Mouse (Mus musculus): ENCODE results near the gene Gm49450.
"Not testable (repeated sequence)": the region's sequence is repeated elsewhere in the genome, so short reads cannot be mapped to it uniquely, and the experiment has no call there.

Gene Gm49450

DNA sequence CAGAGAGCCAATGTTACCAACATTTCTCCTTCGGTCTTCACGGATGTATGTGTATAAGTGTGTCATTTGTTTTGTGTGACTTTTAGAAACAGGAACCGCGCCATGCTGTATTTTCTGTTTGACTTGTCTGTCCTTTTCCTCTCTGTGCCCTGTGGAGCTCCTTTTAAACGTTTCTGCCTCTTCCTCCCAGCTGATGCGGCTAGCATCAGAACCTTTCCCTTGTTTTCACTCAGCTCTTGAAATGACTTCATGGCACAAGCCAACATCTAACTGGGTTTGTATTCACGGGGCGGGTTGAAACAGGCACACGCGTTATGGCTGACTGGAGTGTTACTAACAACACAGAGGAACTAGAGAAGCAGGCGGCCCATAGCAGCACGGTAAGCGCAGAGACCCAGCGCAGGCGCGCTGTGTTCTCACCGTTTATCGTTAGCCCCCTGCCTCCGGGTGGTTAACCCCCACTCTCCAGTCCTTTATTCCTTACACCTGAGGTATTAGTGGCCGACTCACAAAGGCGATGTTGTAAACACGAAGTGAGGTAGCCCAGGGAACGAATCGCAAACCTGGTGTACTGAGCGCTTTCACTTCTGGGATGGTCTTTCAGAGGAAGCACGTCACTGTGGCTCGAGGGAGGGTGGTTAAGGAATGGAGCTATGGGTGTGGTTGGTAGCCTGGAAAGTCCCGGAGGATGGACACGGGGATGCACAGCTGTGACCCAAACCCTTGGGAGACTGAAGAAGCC is 32.1 kb upstream of the Gm49450 start:
- DNase-seq (ENCODE audit: low spot score): peak; percentile 81

DNA sequence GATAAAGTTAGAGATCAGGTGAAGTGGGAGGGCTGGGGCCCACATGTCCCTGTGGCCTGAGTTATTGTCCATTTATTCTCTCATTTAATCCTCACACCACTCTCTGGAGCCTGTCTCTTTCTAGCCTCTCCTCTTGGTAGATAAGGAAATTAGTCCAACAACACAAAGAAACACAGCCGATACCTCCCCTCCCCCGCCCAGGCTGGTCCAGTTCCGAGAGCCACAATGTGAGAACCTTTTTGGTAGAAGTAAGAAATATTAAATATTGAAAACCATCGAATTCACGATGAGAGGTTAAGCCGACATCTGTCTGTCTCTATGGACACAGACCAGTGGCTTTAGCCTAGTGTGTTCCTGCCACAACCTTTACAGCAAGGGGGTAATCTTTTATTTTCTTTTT is 31.3 kb upstream of the Gm49450 start:
- no peak for DNase-seq (ENCODE audit: low spot score)

DNA sequence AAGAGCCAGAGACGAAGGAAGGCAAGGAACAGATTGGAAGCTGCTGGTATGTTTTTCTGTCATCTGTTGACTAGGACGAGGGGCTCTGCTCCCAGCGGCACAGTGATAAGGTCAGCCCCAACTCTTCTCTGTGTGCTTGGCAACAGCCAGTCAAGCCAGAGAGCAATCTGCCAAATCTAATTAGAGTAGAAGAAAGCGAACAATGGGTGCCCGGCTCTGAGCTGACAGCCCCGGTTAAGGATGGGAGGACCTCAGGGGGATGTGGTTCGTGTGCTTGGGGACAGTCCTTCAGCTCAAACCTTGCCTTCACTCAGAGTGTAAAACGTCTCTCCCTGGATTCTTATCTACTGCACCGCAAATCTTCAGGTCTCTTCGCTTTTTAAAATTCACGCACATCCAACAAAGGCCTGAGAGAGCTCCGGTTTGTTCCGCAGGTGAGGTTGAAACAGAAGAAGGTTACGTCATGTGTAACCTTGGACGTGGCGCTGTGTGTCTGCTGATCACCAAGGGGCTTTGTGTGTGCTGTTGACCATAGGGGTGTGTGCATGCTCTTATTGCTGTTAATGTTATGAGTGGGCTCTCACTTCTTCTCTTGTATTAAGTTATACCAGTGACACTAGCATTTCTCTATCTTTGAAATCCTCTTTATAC is 30.2 kb upstream of the Gm49450 start:
- DNase-seq (ENCODE audit: low spot score): no peak

DNA sequence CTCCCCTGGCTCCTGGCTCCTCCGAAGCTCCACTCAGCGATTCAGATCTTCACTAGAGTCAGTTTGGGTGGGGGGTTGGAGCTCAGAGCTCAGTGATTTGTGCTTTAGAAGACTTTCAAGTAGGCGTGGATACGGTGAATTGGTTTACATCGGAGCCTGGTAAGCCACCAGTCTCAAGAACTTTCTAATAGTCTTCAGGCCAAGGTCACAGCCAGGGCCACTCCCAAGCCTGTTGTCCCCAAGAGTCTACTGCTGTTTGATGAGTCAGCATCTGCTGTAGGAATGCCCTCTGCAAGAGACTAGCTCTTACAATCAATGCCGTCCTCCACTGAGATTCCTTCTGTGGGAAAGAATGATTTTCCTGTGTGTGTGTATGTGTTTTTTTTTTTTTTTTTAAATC is 28.7 kb upstream of the Gm49450 start:
- DNase-seq (ENCODE audit: low spot score): no peak

DNA sequence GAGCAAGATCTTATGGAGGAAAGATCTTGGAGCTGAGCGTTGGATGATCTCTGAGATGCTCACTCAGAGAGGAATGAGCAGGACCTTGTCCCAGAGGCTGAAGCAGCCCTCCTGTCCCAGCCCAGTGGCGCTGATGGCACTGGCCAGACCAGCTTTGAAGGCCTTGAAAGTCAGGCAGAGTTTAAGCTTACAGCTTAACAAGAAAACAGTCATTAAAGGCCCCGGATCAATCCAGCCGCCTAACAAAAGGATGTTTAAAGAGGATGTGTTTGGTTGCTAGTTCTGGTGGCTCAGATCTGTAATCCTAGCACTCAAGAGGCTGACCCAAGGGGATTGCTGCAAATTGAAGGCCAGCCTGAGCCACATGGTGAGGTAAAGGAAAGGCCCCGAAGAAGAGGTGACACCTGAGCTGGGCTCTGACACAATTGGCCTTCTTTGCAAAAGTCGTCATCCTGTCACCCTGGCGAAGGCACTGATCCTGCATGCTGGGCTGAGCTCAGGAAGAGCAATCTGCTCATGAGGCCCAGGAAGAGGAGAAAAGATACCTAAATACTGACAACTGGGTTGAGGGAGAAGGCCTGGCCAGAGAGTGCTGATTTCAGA is 26.8 kb upstream of the Gm49450 start:
- DNase-seq (ENCODE audit: low spot score): no peak

DNA sequence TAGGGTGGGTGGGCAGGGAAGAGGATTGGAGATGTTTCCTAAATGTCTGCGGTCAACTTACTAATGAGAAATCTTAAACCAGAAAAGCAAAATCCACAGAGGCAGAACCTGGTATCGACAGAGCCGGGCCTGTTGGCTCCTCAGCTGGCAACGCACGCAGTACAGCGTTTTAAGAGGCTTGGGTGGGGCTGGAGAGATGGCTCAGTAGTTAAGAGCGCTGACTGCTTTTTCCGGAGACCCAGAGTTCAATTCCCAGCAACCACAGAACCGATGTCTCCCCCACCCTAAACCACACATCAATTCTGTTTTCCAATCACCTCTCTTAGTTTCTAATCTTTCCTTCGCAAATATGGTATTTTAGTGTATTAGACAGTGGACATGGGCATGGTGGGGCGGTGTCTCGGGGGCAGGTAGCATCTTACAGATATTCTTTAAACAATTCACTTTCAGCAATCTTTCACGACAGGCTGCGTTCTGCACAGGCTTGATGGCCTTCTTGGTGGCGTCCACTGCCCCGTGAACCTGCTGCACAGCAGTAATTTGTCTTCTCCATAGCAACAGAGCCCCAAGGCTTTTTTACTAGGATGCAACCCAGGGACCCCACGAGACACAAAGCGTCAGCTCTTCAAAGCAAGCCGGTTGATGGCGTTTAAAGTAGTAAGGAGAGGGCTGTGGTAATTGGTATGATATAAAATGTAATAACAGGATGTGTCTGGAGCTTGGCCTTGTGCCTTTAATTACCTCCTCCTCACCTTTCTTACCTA is 25.2 kb upstream of the Gm49450 start:
- DNase-seq (ENCODE audit: low spot score): no peak

DNA sequence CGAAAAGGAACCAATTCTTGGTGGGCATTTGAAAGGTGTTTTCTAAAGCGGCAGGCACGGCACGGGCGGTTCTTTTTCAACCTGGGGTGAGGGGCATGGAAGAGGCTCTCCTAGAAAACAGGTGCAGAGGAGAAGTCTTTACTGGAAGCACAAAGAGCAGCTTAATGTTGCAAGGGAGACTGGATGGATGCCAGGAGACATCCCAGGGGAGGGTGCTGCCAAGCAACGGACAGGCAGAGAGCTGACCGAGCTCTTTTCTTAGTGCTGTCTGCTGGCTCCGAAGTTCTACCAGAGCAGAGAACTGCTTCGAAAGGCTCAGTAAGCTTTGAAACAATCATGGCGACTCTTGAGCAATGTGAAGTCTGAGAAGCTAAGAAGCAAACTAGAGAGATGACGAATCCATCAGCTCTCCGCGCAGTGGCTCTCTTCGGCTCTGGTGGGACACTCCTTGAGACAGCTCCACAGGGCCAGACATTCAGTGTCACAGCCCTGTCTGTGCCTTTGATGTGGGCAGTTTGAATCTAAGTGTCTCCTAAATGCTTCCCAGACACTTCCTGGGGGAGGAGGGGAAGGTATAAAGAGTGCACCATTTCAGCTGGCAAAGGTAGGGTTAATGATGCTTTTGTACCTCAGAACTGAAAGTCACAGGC is 24.5 kb upstream of the Gm49450 start:
- DNase-seq (ENCODE audit: low spot score): peak; percentile 78

DNA sequence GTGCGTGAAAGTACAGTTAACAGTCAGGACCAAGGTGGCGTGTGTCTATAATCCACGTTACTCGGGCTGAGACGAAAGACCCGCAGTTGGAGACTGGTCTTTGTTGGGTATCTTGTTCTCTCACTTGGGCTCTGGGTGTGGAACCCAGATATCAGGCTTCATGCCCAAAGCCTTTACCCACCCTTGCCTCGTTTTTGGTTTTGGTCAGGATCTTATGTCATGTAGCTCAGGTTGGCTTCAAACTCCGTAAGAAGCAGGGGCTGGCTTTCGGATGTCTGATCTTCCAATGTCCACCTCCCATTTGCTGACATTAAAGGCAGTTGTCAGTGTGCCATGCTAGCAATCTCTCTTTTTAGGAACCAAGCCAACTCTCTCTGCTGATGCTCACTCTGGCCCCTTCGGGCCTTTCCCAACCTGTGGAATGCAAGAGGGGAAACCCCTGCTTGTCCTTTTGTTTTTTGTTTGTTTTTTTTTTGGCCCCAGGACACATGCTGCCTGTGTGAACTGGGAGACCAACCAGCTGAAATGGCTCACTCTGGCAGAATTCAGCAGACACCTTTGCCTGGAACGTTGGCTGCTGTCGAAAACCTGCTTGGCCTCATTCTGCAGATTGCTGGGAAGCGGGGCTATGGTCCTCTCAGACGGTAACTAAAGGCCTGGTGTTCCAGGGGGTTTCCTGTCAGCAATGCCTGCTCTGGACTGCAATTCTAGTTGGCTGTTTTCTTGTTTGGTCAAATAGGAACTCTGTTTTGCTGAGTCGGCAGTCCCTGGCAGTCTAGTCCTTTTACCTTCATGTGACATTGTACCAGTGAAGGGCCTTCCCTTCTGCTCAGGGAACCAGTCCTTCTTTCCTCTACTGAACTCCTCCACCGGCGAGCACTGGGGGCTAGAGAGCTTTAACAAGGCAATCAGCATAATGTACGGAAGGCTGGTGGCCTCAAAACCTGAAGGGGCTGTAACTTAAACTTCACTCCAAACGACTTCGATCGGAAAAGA is 23.7 kb upstream of the Gm49450 start:
- DNase-seq (ENCODE audit: low spot score): no peak

DNA sequence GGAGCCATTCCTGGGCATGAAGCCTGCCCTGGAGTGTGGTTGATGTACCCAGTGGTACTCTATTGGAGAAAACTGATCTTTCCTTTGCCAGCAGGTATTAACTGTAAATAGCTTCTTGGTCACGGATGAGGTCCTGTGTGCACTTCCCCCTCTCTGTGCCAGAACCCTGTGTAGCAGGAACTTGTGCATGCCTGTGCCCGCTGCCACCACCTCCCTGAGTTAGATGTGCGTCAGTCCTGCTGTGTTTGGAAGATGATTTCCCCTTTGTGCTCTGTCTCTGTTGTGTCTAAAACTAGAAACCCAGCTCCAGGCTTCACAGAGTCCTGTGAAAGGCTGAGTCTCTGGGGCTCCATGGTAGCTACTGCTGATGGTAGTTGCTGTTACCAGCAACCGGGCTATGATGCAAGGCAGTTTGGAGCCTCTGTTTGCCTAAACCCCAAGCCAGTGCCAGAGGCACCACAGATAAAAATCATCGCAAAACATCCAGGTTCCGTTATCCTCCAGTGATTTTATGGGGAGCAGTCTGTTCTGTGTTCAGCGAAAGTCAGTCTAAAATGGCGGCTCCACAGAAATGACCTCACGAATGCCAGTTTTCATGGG is 19.8 kb upstream of the Gm49450 start:
- no peak for DNase-seq (ENCODE audit: low spot score)

DNA sequence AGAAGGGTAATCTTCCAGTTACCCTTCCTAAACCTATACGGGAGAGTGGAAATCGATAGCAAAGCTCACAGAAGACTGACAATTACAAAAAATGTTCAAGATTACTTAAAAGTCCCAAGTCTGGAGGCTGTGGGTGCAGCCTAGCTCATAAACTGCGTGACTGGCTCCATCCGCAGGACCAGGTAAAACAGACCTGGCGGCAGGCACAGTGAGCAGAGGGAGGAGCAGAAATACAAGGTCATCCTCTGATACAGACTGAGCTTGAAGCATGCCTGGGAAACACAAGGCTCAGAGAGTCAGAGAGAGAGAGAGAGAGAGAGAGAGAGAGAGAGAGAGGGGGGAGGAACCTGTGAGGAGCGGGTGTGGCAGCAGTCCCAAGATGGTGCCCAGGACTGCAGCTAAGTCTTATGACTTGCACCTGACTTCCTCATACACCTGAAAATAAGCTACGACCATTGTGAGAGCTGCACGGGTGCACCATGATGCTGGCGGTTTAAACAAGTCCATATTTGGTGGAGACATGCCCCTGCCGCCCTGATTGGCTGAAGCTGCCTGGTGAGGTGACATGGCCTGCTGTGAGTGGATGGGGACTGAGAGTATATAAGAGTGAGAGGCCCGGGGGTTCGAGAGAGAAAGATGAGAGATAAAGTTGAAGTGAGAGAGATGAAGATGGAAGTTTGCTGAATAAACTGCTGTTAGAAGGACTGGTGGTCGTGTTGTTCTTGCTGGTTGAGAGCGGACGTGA is 18.4 kb upstream of the Gm49450 start:
- not testable (repeated sequence) for DNase-seq (ENCODE audit: low spot score)

DNA sequence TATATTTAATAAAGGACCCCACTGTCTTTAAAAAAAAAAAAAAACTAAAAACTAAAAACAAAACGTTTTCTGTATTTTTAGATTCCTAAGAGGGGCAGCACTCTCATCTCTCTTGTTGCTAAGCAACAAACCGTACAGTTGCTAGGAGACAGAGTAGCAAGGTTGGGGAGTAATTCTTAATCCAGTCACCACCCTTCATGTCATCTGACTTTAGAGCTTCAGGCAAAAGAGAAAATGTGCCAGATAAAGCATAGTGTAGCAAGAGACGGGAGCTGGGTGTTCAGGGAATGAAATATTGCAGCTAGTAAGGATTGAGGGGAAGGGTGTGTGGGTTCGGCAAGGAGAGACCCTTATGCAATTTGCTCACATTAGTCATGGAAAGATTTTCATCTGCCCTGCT is 17.8 kb upstream of the Gm49450 start:
- DNase-seq (ENCODE audit: low spot score): peak; percentile 73

DNA sequence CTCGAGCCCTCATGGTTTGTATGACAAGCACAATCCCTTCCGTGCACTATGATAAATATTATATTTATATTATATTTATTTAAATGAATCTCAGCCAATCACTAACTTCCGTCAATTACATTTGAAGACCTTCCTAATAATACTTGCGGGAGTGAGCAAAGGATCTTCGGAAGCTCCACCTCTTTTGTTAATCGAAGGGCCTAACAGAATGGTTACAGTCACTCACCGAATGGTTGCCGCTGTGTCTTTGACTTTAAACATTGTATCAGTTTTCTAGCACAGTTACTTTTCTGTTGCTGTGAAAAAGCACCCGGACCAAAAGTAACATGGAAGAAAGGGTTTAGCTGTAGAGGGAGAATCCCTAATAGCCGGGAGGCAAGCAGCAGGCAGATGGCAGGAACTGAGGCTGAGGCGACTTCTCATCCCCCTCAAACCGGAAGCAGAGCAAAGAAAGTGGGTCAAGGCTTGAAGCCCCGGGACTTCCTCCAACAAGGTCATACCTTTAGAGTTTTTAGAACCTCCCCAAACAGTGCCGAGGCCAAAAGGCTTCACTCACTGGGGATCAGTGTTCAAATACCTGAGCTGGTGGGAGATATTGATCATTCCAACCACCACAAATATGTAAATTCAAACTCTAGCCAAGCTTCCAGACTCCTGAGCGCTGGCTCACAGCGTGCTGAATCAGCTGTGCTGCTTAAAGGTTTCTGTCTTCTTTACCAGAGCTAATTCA is 16.2 kb upstream of the Gm49450 start:
- no peak for DNase-seq (ENCODE audit: low spot score)

DNA sequence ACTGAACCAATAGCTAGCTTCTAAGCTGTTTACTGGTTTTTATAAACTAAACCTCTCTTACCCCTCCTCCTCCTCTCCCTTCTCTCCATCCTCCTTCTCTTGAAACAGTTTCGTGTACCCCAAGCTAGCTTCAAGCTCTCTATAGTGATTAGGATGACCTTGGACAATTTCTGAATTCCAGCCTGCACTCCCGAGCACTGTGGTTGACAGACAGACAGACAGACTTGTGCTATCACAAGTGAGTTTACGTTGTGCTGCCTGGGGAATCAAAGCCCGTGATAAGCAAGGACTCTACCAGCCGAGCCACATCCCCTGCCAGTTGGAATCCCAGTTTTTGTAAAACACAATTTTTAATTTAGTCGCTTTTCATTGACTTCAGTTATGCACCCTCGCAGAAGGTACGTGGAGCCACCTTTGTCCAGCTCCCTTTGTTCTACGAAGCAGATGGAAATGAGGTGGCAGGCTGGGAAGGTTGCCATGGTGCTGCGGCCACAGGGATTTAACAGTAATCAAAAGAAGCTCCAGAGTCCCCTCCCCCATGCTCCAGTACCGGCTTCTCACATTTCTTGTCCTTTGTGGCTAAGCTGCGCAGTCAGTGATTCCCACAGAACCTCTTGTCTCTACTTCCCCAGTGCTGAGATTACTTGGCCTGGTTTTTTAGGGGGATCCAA is 15.5 kb upstream of the Gm49450 start:
- DNase-seq (ENCODE audit: low spot score): peak; percentile 67

DNA sequence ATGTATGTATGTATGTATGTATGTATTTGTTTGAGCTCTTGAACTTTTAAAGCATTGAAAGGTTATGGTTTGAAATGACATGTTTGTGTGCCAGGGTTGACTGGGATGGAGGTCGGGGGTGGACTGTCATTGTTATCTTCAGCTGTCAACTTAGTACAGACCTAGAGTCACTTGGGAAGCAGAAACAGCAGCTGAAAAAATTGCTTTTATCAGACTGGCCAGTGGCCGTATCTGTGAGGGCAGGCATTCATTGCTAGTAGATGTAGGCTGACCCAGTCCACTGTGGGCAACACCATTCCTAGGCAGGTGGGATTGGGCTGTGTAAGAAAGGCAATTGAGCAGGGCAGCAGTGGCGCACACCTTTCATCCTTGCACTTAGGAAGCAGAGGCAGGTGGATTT is 6.2 kb upstream of the Gm49450 start:
- DNase-seq (ENCODE audit: low spot score): no peak

DNA sequence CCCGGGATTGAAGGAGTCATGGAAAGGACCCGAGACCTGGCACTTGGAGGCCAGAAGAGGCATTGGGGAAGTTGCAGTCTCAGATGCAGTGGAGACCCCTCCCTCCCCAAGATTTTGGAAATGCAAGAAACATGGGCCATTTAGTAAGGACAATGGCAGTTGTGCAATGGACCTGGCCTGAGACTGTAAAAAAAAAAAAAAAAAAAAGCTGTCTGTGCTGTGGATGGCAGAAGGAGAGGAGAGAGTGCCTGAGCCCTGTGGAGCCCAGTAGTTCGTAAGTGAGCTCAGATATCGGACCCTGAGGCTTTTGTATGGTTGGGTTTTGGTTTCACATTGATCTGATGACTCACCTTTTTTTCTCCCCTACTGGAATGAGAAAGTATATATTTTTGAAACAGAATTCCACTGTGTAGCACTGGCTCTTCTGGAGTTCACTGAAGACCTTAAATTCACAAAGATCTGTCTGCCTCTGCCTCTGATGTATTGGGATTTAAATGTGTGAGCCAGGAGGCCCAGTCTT is 5.6 kb upstream of the Gm49450 start:
- DNase-seq (ENCODE audit: low spot score): no peak

DNA sequence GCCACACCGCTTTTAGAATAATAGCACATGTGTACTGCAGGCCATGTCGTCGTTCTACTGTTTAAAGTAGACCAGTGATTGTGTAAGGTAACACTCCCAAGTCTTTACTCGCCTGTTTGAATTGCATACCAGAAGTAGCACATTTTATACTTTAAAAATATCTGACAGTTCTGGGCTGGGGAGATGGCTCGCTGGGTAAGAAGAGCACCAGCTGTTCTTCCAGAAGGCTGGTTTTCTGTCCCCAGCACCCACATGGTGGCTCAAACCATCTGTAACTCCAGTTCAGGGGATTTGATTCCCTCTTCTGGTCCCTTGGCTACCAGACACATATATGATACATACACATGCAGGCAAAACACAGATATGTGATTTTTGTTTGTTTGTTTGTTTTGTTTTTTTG is 4.1 kb upstream of the Gm49450 start:
- DNase-seq (ENCODE audit: low spot score): no peak

DNA sequence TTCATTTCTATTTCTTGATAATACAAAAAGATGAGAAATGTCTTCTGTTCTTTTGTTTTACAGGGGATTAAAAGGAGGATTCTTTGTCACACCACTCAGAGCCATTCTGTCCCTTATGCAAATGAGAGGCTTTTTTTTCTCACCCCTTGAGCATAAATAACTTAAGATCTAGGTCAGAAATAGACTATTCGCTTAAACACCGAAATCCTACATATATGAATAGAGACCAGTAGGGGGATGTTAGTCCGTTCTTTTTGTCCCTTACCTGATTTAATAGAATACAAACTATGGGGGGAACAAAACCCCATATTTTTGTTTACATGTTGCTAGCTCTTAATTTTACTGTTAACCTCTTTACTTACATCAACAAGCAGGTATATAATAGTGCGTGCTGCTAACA is 2.6 kb upstream of the Gm49450 start:
- no peak for DNase-seq (ENCODE audit: low spot score)

DNA sequence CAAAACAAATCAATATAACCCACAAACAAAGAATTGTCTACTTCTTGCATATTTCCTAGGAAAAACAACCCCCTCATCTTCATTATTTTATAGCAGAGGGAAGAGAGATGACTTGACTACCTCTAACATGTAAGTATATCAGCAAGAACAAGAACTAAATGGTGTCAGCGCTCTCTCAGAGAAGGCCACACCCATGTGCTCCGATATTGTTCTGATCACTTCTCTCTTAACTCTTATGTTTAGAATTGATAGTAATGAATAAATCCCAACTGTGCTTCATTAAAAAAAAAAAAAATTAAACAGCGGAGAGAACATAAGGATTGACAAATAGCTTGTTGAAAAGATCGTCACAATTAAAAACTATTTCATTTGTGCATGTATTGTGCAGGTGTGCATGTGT is 2.0 kb upstream of the Gm49450 start:
- DNase-seq (ENCODE audit: low spot score): no peak

Measured in layer of hippocampus, adult 11-12 months (tissue).